Mouse (Mus musculus): ENCODE results near the gene Igsf11. TPM values are rescaled to one million over a fixed set of nuclear protein-coding genes. Genes with fewer than 3 reads are reported as not detected.

Gene Igsf11
- total and polyA plus RNA-seq, 3 experiments, result not detected

GRCm38 (mm10) chr16:38902111-38902778, 9.8 kb downstream of the Igsf11 start:
- Histone ChIP-seq H3K27ac (ENCODE audit: control insufficient read depth, low read depth, low read length) (no peak overlapping the region), H3K79me2 (ENCODE audit: control insufficient read depth, insufficient read depth, low read length, poor library complexity) (no peaks in the 10 kb centered on the region), H3K4me3 (ENCODE audit: control insufficient read depth in 1 of 2, insufficient read depth in 1 of 2, low read depth in 2 of 2, low read length in 2 of 2) (no peak overlapping the region), H3K27me3 (ENCODE audit: control insufficient read depth in 1 of 2, insufficient read depth in 2 of 2, low read length in 2 of 2) (no peaks in the 10 kb centered on the region), H3K36me3 (ENCODE audit: control insufficient read depth in 1 of 2, insufficient read depth in 2 of 2, low read length in 2 of 2) (no peaks in the 10 kb centered on the region), H3K9ac (ENCODE audit: control insufficient read depth, low read depth, low read length, poor library complexity, severe bottlenecking) (no peak overlapping the region), H3K4me1 (ENCODE audit: control insufficient read depth in 1 of 2, insufficient read depth in 2 of 2, low read length in 2 of 2) (no peaks in the 10 kb centered on the region), H3K9me3 (replicated peaks; ENCODE audit: insufficient read depth, low read length) (no peaks in the 10 kb centered on the region)
- no peak for TF ChIP-seq RAD21 (IDR thresholded peaks at IDR 0.05; ENCODE audit: low read depth, low read length)
- no peak for TF ChIP-seq SIN3A (IDR thresholded peaks at IDR 0.05; ENCODE audit: low read length)
- TF ChIP-seq USF1 (IDR thresholded peaks at IDR 0.05; ENCODE audit: low read depth, low read length), result no peak
- TF ChIP-seq UBTF (IDR thresholded peaks at IDR 0.05; ENCODE audit: borderline replicate concordance, insufficient read depth, low read depth, low read length), result no peak
- no peak for TF ChIP-seq POLR2A (IDR thresholded peaks at IDR 0.05; ENCODE audit: control insufficient read depth in 1 of 2, insufficient read depth in 1 of 2, low read depth in 1 of 2, low read length in 2 of 2, poor library complexity in 1 of 2)
- no peak for TF ChIP-seq MAX (IDR thresholded peaks at IDR 0.05; ENCODE audit: low read length)
- TF ChIP-seq ZMIZ1 (IDR thresholded peaks at IDR 0.05; ENCODE audit: low read depth, low read length), result no peak
- TF ChIP-seq NRF1 (IDR thresholded peaks at IDR 0.05; ENCODE audit: insufficient read depth, low read depth, low read length, poor library complexity, severe bottlenecking), result no peak
- TF ChIP-seq POLR2AphosphoS5 (IDR thresholded peaks at IDR 0.05; ENCODE audit: borderline replicate concordance, low read depth, low read length), result no peak
- no peak for TF ChIP-seq USF2 (IDR thresholded peaks at IDR 0.05; ENCODE audit: borderline replicate concordance in 1 of 2, insufficient read depth in 1 of 2, low read depth in 1 of 2, low read length in 2 of 2)
- no peak for DNase-seq (ENCODE audit: low read depth, low spot score)

- TF ChIP-seq MAZ (IDR thresholded peaks at IDR 0.05; ENCODE audit: low read depth, low read length), result no peak
- no peak for TF ChIP-seq ETS1 (IDR thresholded peaks at IDR 0.05; ENCODE audit: low read depth, low read length)
- H3K4me3 ChIP-seq (ENCODE audit: control insufficient read depth in 1 of 2, insufficient read depth in 1 of 2, low read depth in 2 of 2, low read length in 2 of 2), result no peak overlapping the region
- no peaks in the 10 kb centered on the region for H3K4me1 ChIP-seq (ENCODE audit: control insufficient read depth in 1 of 2, insufficient read depth in 2 of 2, low read length in 2 of 2)
- H3K9ac ChIP-seq (ENCODE audit: control insufficient read depth, low read depth, low read length, poor library complexity, severe bottlenecking), result no peak overlapping the region
- no peaks in the 10 kb centered on the region for H3K27me3 ChIP-seq (ENCODE audit: control insufficient read depth in 1 of 2, insufficient read depth in 2 of 2, low read length in 2 of 2)
- H3K79me2 ChIP-seq (ENCODE audit: control insufficient read depth, insufficient read depth, low read length, poor library complexity), result no peaks in the 10 kb centered on the region
- no peak overlapping the region for H3K27ac ChIP-seq (ENCODE audit: control insufficient read depth, low read depth, low read length)
- H3K36me3 ChIP-seq (ENCODE audit: control insufficient read depth in 1 of 2, insufficient read depth in 2 of 2, low read length in 2 of 2), result no peaks in the 10 kb centered on the region
- no peak for DNase-seq (ENCODE audit: low read depth, low spot score)
- H3K9me3 ChIP-seq (replicated peaks; ENCODE audit: insufficient read depth, low read length), result no peaks in the 10 kb centered on the region
Observed at GRCm38 (mm10) chr16:38903020-38903419, 10.5 kb downstream of the Igsf11 start.

- Histone ChIP-seq H3K9me3 (replicated peaks; ENCODE audit: insufficient read depth, low read length) (no peaks in the 10 kb centered on the region), H3K36me3 (ENCODE audit: control insufficient read depth in 1 of 2, insufficient read depth in 2 of 2, low read length in 2 of 2) (no peaks in the 10 kb centered on the region), H3K9ac (ENCODE audit: control insufficient read depth, low read depth, low read length, poor library complexity, severe bottlenecking) (no peak overlapping the region), H3K79me2 (ENCODE audit: control insufficient read depth, insufficient read depth, low read length, poor library complexity) (no peaks in the 10 kb centered on the region), H3K4me1 (ENCODE audit: control insufficient read depth in 1 of 2, insufficient read depth in 2 of 2, low read length in 2 of 2) (no peaks in the 10 kb centered on the region), H3K27me3 (ENCODE audit: control insufficient read depth in 1 of 2, insufficient read depth in 2 of 2, low read length in 2 of 2) (no peaks in the 10 kb centered on the region), H3K4me3 (ENCODE audit: control insufficient read depth in 1 of 2, insufficient read depth in 1 of 2, low read depth in 2 of 2, low read length in 2 of 2) (no peak overlapping the region), H3K27ac (ENCODE audit: control insufficient read depth, low read depth, low read length) (no peak overlapping the region)
- no peak for DNase-seq (ENCODE audit: low read depth, low spot score)
- no peak for TF ChIP-seq SIN3A (IDR thresholded peaks at IDR 0.05; ENCODE audit: low read length)
- no peak for TF ChIP-seq CHD1 (IDR thresholded peaks at IDR 0.05; ENCODE audit: low read depth, low read length)
- no peak for TF ChIP-seq JUND (IDR thresholded peaks at IDR 0.05; ENCODE audit: low read depth, low read length)
- TF ChIP-seq USF2 (IDR thresholded peaks at IDR 0.05; ENCODE audit: borderline replicate concordance in 1 of 2, insufficient read depth in 1 of 2, low read depth in 1 of 2, low read length in 2 of 2), result no peak
- no peak for TF ChIP-seq CHD2 (IDR thresholded peaks at IDR 0.05; ENCODE audit: low read length)
- TF ChIP-seq POLR2A (IDR thresholded peaks at IDR 0.05; ENCODE audit: control insufficient read depth in 1 of 2, insufficient read depth in 1 of 2, low read depth in 1 of 2, low read length in 2 of 2, poor library complexity in 1 of 2), result no peak
- no peak for TF ChIP-seq NELFE (IDR thresholded peaks at IDR 0.05; ENCODE audit: low read depth, low read length)
- TF ChIP-seq TBP (IDR thresholded peaks at IDR 0.05; ENCODE audit: low read depth, low read length), result no peak
- no peak for TF ChIP-seq KAT2A (conservative IDR thresholded peaks at IDR 0.05; ENCODE audit: low read depth, low read length)
- TF ChIP-seq RCOR1 (IDR thresholded peaks at IDR 0.05; ENCODE audit: low read depth, low read length), result no peak
- no peak for TF ChIP-seq ZNF384 (IDR thresholded peaks at IDR 0.05; ENCODE audit: low read depth, low read length)
- TF ChIP-seq NRF1 (IDR thresholded peaks at IDR 0.05; ENCODE audit: insufficient read depth, low read depth, low read length, poor library complexity, severe bottlenecking), result no peak
- TF ChIP-seq HCFC1 (IDR thresholded peaks at IDR 0.05; ENCODE audit: low read depth, low read length), result no peak
- no peak for TF ChIP-seq POLR2AphosphoS2 (IDR thresholded peaks at IDR 0.05; ENCODE audit: low read length)
- TF ChIP-seq GATA1 (IDR thresholded peaks at IDR 0.05; ENCODE audit: low read depth, low read length), result no peak
- TF ChIP-seq RAD21 (IDR thresholded peaks at IDR 0.05; ENCODE audit: low read depth, low read length), result no peak
Observed at GRCm38 (mm10) chr16:38904202-38904601, 11.7 kb downstream of the Igsf11 start.
